In the genomic region with DNA sequence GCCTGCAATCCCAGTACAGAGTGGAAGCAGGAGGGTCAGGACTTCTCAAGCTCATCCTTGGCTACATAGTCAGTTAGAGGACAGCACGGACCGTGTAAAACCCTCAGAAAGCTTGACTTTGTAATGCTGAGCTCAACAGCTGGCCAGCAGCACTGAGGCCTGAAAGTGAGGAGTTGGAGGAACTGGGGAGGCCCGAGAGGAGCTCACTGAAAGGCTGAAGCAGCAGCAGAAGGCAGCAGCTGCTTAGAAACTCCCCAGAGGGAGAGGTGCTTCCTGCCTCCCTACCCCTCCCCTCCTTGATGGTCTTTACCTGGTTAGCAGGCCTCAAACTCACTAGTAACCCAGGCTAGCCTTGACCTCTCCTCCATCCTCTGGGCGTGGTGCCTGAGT, we compare ENCODE assay signal across 10 mouse cellular contexts. TPM values are rescaled to one million over a fixed set of nuclear protein-coding genes. Genes with fewer than 3 reads are reported as not detected.
DNase-seq lines count a peak whose midpoint lies in the region; ATAC-seq lines count a peak whose summit lies in the region.
"Had no signal": no experiment of that assay in that cellular context is flagged by ENCODE, and none has a peak within 500 bp of the region (broad histone marks: within the 10 kb centered on the region; RNA-seq: fewer than 3 reads in every experiment).

No protein-coding gene starts in this region.

- H3K9ac ChIP-seq in hindbrain, embryonic 11.5 days (ENCODE audit: low read depth, low read length): no peak overlapping the region
- H3K9ac ChIP-seq in limb, embryonic 13.5 days: 0 out of 2 replicates have a peak overlapping the region, but pooled peaks have one; percentile 21
- H3K9ac ChIP-seq: midbrain, embryonic 15.5 days had no signal

- no peak for ATAC-seq in hindbrain, embryonic 11.5 days (ENCODE audit: low FRiP score)
- no peak for ATAC-seq in limb, embryonic 13.5 days (ENCODE audit: low FRiP score, low read depth)
- no peak for ATAC-seq in cerebellum, adult (ENCODE audit: insufficient number of reproducible peaks, low FRiP score, low TSS enrichment)
- no peak for ATAC-seq in CD4-positive, CD25-positive, alpha-beta regulatory T cell, adult 4 months
- ATAC-seq: midbrain, embryonic 15.5 days had no signal

- 33% methylated on average over 4 of the region's 4 CpGs for WGBS in hindbrain, embryonic 10.5 days
- WGBS in hindbrain, embryonic 11.5 days: 32% methylated on average over 4 of the region's 4 CpGs
- 40% methylated on average over 4 of the region's 4 CpGs for WGBS in limb, embryonic 13.5 days

- no peaks in the 10 kb centered on the region; the same call in 1 of the 2 replicates for H3K9me3 ChIP-seq in hindbrain, embryonic 10.5 days
- no peaks in the 10 kb centered on the region for H3K9me3 ChIP-seq in hindbrain, embryonic 11.5 days (ENCODE audit: control insufficient read depth, low read length)
- H3K9me3 ChIP-seq in limb, embryonic 13.5 days: peaks cover 4% of the 10 kb centered on the region; the same call in 1 of the 2 replicates
- H3K9me3 ChIP-seq: G1E; midbrain, embryonic 15.5 days had no signal

- H3K27me3 ChIP-seq in hindbrain, embryonic 10.5 days (ENCODE audit: insufficient read depth, poor library complexity, severe bottlenecking): no peaks in the 10 kb centered on the region
- H3K27me3 ChIP-seq in hindbrain, embryonic 11.5 days (ENCODE audit: control insufficient read depth, insufficient read depth, low read length): no peaks in the 10 kb centered on the region; the same call in 1 of the 2 replicates
- H3K27me3 ChIP-seq in limb, embryonic 13.5 days: no peaks in the 10 kb centered on the region
- H3K27me3 ChIP-seq: midbrain, embryonic 15.5 days had no signal

- H3K4me2 ChIP-seq in hindbrain, embryonic 11.5 days (replicated peaks; ENCODE audit: low read depth, low read length): no peak overlapping the region
- peak overlapping the region; percentile 34 for H3K4me2 ChIP-seq in limb, embryonic 13.5 days (replicated peaks)
- H3K4me2 ChIP-seq: midbrain, embryonic 15.5 days had no signal

- peaks cover 37% of the 10 kb centered on the region for H3K4me1 ChIP-seq in hindbrain, embryonic 10.5 days (replicated peaks)
- H3K4me1 ChIP-seq in hindbrain, embryonic 11.5 days (replicated peaks; ENCODE audit: control insufficient read depth, insufficient read depth, low read length): no peaks in the 10 kb centered on the region
- peaks cover 36% of the 10 kb centered on the region for H3K4me1 ChIP-seq in limb, embryonic 13.5 days

- peaks cover 16% of the 10 kb centered on the region for H3K36me3 ChIP-seq in hindbrain, embryonic 10.5 days
- no peaks in the 10 kb centered on the region for H3K36me3 ChIP-seq in hindbrain, embryonic 11.5 days (ENCODE audit: control insufficient read depth, insufficient read depth, low read length)
- 0 out of 2 replicates have a peak, but pooled peaks cover 3% of the 10 kb centered on the region for H3K36me3 ChIP-seq in limb, embryonic 13.5 days
- H3K36me3 ChIP-seq: midbrain, embryonic 15.5 days had no signal

- H3K4me3 ChIP-seq in hindbrain, embryonic 10.5 days: no peak overlapping the region
- no peak overlapping the region for H3K4me3 ChIP-seq in hindbrain, embryonic 11.5 days (ENCODE audit: low read depth, low read length)
- H3K4me3 ChIP-seq in limb, embryonic 13.5 days: no peak overlapping the region
- H3K4me3 ChIP-seq: midbrain, embryonic 15.5 days had no signal

- DNase-seq in hindbrain, embryonic 10.5 days (ENCODE audit: low spot score): no peak
- no peak for DNase-seq in hindbrain, embryonic 11.5 days (ENCODE audit: low spot score)
- DNase-seq in urinary bladder, postnatal 14 days (ENCODE audit: low spot score): peak; percentile 28
- no peak for DNase-seq in urinary bladder, postnatal 10 days (ENCODE audit: low spot score)
- no peak for DNase-seq in layer of hippocampus, adult 11-12 months (ENCODE audit: low spot score)

- peak overlapping the region; percentile 1; the same call in 1 of the 2 replicates for H3K27ac ChIP-seq in hindbrain, embryonic 10.5 days
- H3K27ac ChIP-seq in hindbrain, embryonic 11.5 days (ENCODE audit: low read depth, low read length): no peak overlapping the region
- H3K27ac ChIP-seq in limb, embryonic 13.5 days: peak overlapping the region; percentile 79
- H3K27ac ChIP-seq: midbrain, embryonic 15.5 days had no signal

RNA-seq across cellular contexts. Expression of a gene that starts 4.5 kb away (rescaled TPM):
- polyA plus RNA-seq in hindbrain, embryonic 10.5 days (2016; fragmentation: Nextera tagmentation; extraction: Ambion mirVana): 23.9 and 36.4 TPM in 2 replicates
- 37.3 and 41.1 TPM in 2 replicates for polyA plus RNA-seq in hindbrain, embryonic 11.5 days (2014; fragmentation: Nextera tagmentation; extraction: Ambion mirVana)
- 34.0 and 35.5 TPM in 2 replicates for polyA plus RNA-seq in limb, embryonic 13.5 days (2015; fragmentation: Nextera tagmentation; extraction: Ambion mirVana)
- polyA plus RNA-seq in CD4-positive, CD25-positive, alpha-beta regulatory T cell, adult 4 months (2017; shearing (Covaris generic)): 1 to 10 TPM; 1.4 to 2.8 TPM

RNA-seq across cellular contexts. Expression of a gene that starts 30.8 kb away (rescaled TPM):
- 4.1 and 5.0 TPM in 2 replicates for polyA plus RNA-seq in hindbrain, embryonic 10.5 days (2016; fragmentation: Nextera tagmentation; extraction: Ambion mirVana)
- 5.3 and 7.3 TPM in 2 replicates for polyA plus RNA-seq in hindbrain, embryonic 11.5 days (2014; fragmentation: Nextera tagmentation; extraction: Ambion mirVana)
- polyA plus RNA-seq in limb, embryonic 13.5 days (2015; fragmentation: Nextera tagmentation; extraction: Ambion mirVana): 7.8 and 7.9 TPM in 2 replicates
- polyA plus RNA-seq in CD4-positive, CD25-positive, alpha-beta regulatory T cell, adult 4 months (2017; shearing (Covaris generic)): 10 to 100 TPM; 50.6 to 58.6 TPM
